8 mouse cellular contexts compared by ENCODE assay signal in the genomic region with DNA sequence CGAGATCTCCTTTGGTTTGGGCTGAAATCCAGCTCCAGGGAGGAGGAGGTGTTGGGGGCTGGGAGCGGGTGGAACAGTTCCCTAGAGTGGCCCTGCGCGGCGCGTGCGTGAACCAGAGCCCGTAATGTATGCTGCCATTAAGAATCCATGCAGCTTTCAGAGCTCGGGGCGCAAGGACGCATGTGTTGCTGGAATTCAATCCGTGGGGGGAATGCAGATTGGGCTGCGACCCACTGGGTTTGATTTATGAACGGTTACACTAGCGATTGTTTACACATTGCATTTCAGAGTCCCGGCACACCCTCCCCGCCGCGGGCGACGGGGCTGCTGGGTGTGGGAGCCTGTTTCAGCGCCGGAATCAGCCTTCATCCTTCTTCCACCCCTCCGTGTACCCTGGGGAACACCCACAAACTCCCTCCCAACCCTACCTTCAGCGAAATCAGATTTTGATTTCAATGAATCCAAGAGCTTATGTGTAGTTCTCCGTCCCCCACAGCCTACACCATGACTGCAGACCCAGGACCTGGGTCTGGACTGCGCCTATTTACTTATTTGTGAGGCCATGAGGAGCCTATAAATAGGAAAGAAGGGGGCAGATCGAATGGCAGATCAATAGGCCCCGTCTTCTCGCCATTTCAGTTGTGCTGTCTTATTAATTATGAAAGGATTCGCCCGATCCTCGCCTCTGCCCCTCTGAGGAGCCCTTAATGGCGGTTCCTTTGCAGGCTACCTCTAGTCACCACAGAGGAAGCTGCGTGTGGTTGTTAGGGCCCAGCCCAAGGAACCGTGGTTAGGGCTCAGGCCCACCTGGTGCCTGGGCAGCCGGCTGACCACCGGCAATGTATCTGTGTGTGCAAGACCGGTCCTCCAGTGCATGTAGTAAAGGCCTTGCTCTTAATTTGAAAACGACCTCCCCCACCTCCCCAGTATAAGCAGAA. TPM values are rescaled to one million over a fixed set of nuclear protein-coding genes. Genes with fewer than 3 reads are reported as not detected.
DNase-seq lines count a peak whose midpoint lies in the region; ATAC-seq lines count a peak whose summit lies in the region.

No protein-coding gene starts in this region.

- ATAC-seq in hindbrain, embryonic 12.5 days (ENCODE audit: low FRiP score) = peak; percentile 82
- peak; percentile 80 for ATAC-seq in neural tube, embryonic 12.5 days (ENCODE audit: low FRiP score, low read depth)

- WGBS in embryonic facial prominence, embryonic 10.5 days = under 1% methylated on average over 40 of the region's 40 CpGs
- WGBS in hindbrain, embryonic 12.5 days = under 1% methylated on average over 40 of the region's 40 CpGs
- WGBS in limb, embryonic 10.5 days = under 1% methylated on average over 40 of the region's 40 CpGs
- 1% methylated on average over 40 of the region's 40 CpGs for WGBS in neural tube, embryonic 12.5 days

- H3K4me3 ChIP-seq in embryonic facial prominence, embryonic 10.5 days = peak overlapping the region; percentile 44
- H3K4me3 ChIP-seq in hindbrain, embryonic 12.5 days = peak overlapping the region; percentile 13
- peak overlapping the region; percentile 47 for H3K4me3 ChIP-seq in limb, embryonic 10.5 days
- H3K4me3 ChIP-seq in neural tube, embryonic 12.5 days = peak overlapping the region; percentile 7; the same call in 1 of the 2 replicates

- peaks cover 96% of the 10 kb centered on the region for H3K27me3 ChIP-seq in embryonic facial prominence, embryonic 10.5 days (replicated peaks; ENCODE audit: low read depth, poor library complexity, severe bottlenecking)
- H3K27me3 ChIP-seq in hindbrain, embryonic 12.5 days = peaks cover 86% of the 10 kb centered on the region
- H3K27me3 ChIP-seq in limb, embryonic 10.5 days (ENCODE audit: low read depth, poor library complexity, severe bottlenecking) = peaks cover 95% of the 10 kb centered on the region
- peaks cover 66% of the 10 kb centered on the region for H3K27me3 ChIP-seq in neural tube, embryonic 12.5 days (replicated peaks)

- H3K4me1 ChIP-seq in embryonic facial prominence, embryonic 10.5 days = peaks cover 35% of the 10 kb centered on the region
- H3K4me1 ChIP-seq in hindbrain, embryonic 12.5 days = peaks cover 29% of the 10 kb centered on the region
- H3K4me1 ChIP-seq in limb, embryonic 10.5 days = peaks cover 43% of the 10 kb centered on the region
- peaks cover 28% of the 10 kb centered on the region; the same call in 1 of the 2 replicates for H3K4me1 ChIP-seq in neural tube, embryonic 12.5 days

- H3K9me3 ChIP-seq in embryonic facial prominence, embryonic 10.5 days = no peaks in the 10 kb centered on the region
- no peaks in the 10 kb centered on the region for H3K9me3 ChIP-seq in hindbrain, embryonic 12.5 days (replicated peaks)
- no peaks in the 10 kb centered on the region for H3K9me3 ChIP-seq in limb, embryonic 10.5 days (replicated peaks)
- no peaks in the 10 kb centered on the region for H3K9me3 ChIP-seq in neural tube, embryonic 12.5 days

- H3K36me3 ChIP-seq in embryonic facial prominence, embryonic 10.5 days (replicated peaks) = no peaks in the 10 kb centered on the region
- no peaks in the 10 kb centered on the region for H3K36me3 ChIP-seq in hindbrain, embryonic 12.5 days
- H3K36me3 ChIP-seq in limb, embryonic 10.5 days = no peaks in the 10 kb centered on the region
- H3K36me3 ChIP-seq in neural tube, embryonic 12.5 days = no peaks in the 10 kb centered on the region

- peak; percentile 46 for DNase-seq in ovary, postnatal 36 days (ENCODE audit: low spot score)
- DNase-seq in ovary, adult 18-20 months (ENCODE audit: low spot score) = no peak
- peak; percentile 61 for DNase-seq in embryonic facial prominence, embryonic 10.5 days (ENCODE audit: low spot score)
- DNase-seq in limb, embryonic 10.5 days (ENCODE audit: low spot score) = peak; percentile 69
- DNase-seq in urinary bladder, postnatal 4 days (ENCODE audit: low spot score in 2 of 2) = no peak
- no peak for DNase-seq in adipocyte (ENCODE audit: low spot score)

- H3K27ac ChIP-seq in embryonic facial prominence, embryonic 10.5 days (replicated peaks) = no peak overlapping the region
- peak overlapping the region; percentile 90 for H3K27ac ChIP-seq in hindbrain, embryonic 12.5 days
- H3K27ac ChIP-seq in limb, embryonic 10.5 days = peak overlapping the region; percentile 42; the same call in 1 of the 2 replicates
- H3K27ac ChIP-seq in neural tube, embryonic 12.5 days = peak overlapping the region; percentile 57; the same call in 1 of the 2 replicates

- H3K9ac ChIP-seq in hindbrain, embryonic 12.5 days = no peak overlapping the region
- no peak overlapping the region for H3K9ac ChIP-seq in neural tube, embryonic 12.5 days

- H3K4me2 ChIP-seq in hindbrain, embryonic 12.5 days (replicated peaks) = peak overlapping the region; percentile 33
- H3K4me2 ChIP-seq in neural tube, embryonic 12.5 days (replicated peaks) = peak overlapping the region; percentile 50

RNA-seq across cellular contexts. Expression of gene Nrn1, which starts 10.1 kb away (rescaled TPM):
- 2.9 and 3.4 TPM in 2 replicates for polyA plus RNA-seq in embryonic facial prominence, embryonic 10.5 days (2016; fragmentation: Nextera tagmentation; extraction: Ambion mirVana)
- polyA plus RNA-seq in hindbrain, embryonic 12.5 days (2016; fragmentation: Nextera tagmentation; extraction: Ambion mirVana) = 43.8 and 47.0 TPM in 2 replicates
- 0.60 and 0.91 TPM in 2 replicates for polyA plus RNA-seq in limb, embryonic 10.5 days (2016; fragmentation: Nextera tagmentation; extraction: Ambion mirVana)
- 39.4 and 44.9 TPM in 2 replicates for polyA plus RNA-seq in neural tube, embryonic 12.5 days (2016; fragmentation: Nextera tagmentation; extraction: Ambion mirVana)

Comparison
In these comparisons a context has a peak if more than half of its experiments do, and no peak if none do; other contexts are left out.
1. DNase-seq: peak in ovary, postnatal 36 days (single experiment), embryonic facial prominence, embryonic 10.5 days (single experiment) and limb, embryonic 10.5 days (single experiment); none in ovary, adult 18-20 months (single experiment), urinary bladder, postnatal 4 days (0 of 2) and adipocyte (single experiment).
2. Peak in every context shown above with its lines, with median percentiles within 50 percentile points of each other: H3K4me3 ChIP-seq.